In the genomic region with DNA sequence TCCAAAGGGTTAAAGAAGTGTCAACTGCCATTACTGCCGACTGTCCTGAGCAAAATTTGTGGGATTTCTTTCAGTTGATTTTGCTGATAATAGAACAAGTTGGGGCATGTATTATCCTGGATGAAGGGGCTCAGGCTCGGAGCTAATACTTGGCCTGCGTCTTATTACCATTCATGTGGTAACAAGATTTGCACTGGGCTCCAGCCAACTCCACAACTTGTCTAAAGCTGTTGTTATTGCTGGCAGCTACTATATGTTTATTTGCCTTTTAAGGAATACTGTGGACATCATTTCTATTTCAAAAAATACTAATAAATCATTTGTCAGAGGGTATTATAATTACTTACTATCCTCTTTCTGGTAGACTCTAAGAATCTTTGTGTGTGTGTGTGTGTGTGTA, we compare ENCODE assay signal across 28 mouse cellular contexts.
A peak's percentile ranks its signal among the peaks of the same experiment; 100 is the strongest.
DNase-seq lines count a peak whose midpoint lies in the region; ATAC-seq and TF ChIP-seq lines count a peak whose summit lies in the region.
"Had no signal": no experiment of that assay in that cellular context is flagged by ENCODE, and none has a peak within 500 bp of the region (broad histone marks: within the 10 kb centered on the region; RNA-seq: fewer than 3 reads in every experiment).

No protein-coding gene starts in this region.

- no peak overlapping the region for H3K27ac ChIP-seq in embryonic facial prominence, embryonic 14.5 days (replicated peaks; ENCODE audit: low read depth, low read length)
- no peak overlapping the region for H3K27ac ChIP-seq in embryonic facial prominence, embryonic 10.5 days (replicated peaks)
- H3K27ac ChIP-seq in kidney, embryonic 15.5 days: no peak overlapping the region
- peak overlapping the region; percentile 20; the same call in 1 of the 2 replicates for H3K27ac ChIP-seq in layer of hippocampus, adult 2 months
- H3K27ac ChIP-seq: embryonic facial prominence, embryonic 15.5 days; forebrain, embryonic 10.5 days; forebrain, embryonic 13.5 days; hindbrain, embryonic 10.5 days; hindbrain, embryonic 13.5 days had no signal

- WGBS in embryonic facial prominence, embryonic 14.5 days: 55% methylated on average over 3 of the region's 3 CpGs
- WGBS in embryonic facial prominence, embryonic 10.5 days: 75% methylated on average over 3 of the region's 3 CpGs
- 58% methylated on average over 3 of the region's 3 CpGs for WGBS in kidney, embryonic 15.5 days

- no peak overlapping the region for H3K4me3 ChIP-seq in embryonic facial prominence, embryonic 14.5 days (ENCODE audit: low read depth, low read length)
- no peak overlapping the region for H3K4me3 ChIP-seq in embryonic facial prominence, embryonic 10.5 days
- no peak overlapping the region for H3K4me3 ChIP-seq in kidney, embryonic 15.5 days (replicated peaks)
- no peak overlapping the region for H3K4me3 ChIP-seq in layer of hippocampus, adult 2 months
- H3K4me3 ChIP-seq: embryonic facial prominence, embryonic 15.5 days; forebrain, embryonic 10.5 days; forebrain, embryonic 13.5 days; heart, embryonic 12.5 days; heart, embryonic 15.5 days; hindbrain, embryonic 10.5 days; hindbrain, embryonic 13.5 days had no signal

- H3K9me3 ChIP-seq in embryonic facial prominence, embryonic 14.5 days (ENCODE audit: control insufficient read depth, low read length): no peaks in the 10 kb centered on the region
- H3K9me3 ChIP-seq in embryonic facial prominence, embryonic 10.5 days: no peaks in the 10 kb centered on the region
- H3K9me3 ChIP-seq in kidney, embryonic 15.5 days (replicated peaks): no peaks in the 10 kb centered on the region
- H3K9me3 ChIP-seq: embryonic facial prominence, embryonic 15.5 days; forebrain, embryonic 13.5 days; heart, embryonic 12.5 days; heart, embryonic 15.5 days; hindbrain, embryonic 10.5 days; hindbrain, embryonic 13.5 days had no signal

- DNase-seq in embryonic facial prominence, embryonic 14.5 days (ENCODE audit: low spot score): peak; percentile 45
- no peak for DNase-seq in embryonic facial prominence, embryonic 10.5 days (ENCODE audit: low spot score)
- DNase-seq in kidney, postnatal 10 days: peak; percentile 58
- no peak for DNase-seq in layer of hippocampus, adult 2 months (ENCODE audit: low spot score in 2 of 2)
- no peak for DNase-seq in layer of hippocampus, postnatal 14 days (ENCODE audit: low spot score in 2 of 2)
- peak; percentile 18 for DNase-seq in fibroblast of lung, adult 2 months (ENCODE audit: low read depth)
- DNase-seq in spleen, postnatal 10 days (ENCODE audit: low spot score in 2 of 2): no peak
- DNase-seq: adrenal gland, adult 2 months; adrenal gland, postnatal 14 days; cerebellum, adult 11 months; cerebellum, adult 2 months; cerebellum, adult 9-11 months; cerebellum, postnatal 25 days; gastrocnemius, postnatal 10 days; gastrocnemius, postnatal 36 days; heart, postnatal 10 days; heart, postnatal 36 days had no signal

- TF ChIP-seq CTCF in layer of hippocampus, adult 2 months (conservative IDR thresholded peaks at IDR 0.05): no peak

- no peak overlapping the region for H3K4me2 ChIP-seq in embryonic facial prominence, embryonic 14.5 days (ENCODE audit: low read depth, low read length)
- no peak overlapping the region for H3K4me2 ChIP-seq in kidney, embryonic 15.5 days
- H3K4me2 ChIP-seq: embryonic facial prominence, embryonic 15.5 days; forebrain, embryonic 13.5 days; heart, embryonic 12.5 days; heart, embryonic 15.5 days; hindbrain, embryonic 13.5 days had no signal

- ATAC-seq in embryonic facial prominence, embryonic 14.5 days (ENCODE audit: low read depth): no peak
- ATAC-seq in kidney, embryonic 15.5 days (replicated peaks; ENCODE audit: low FRiP score): no peak
- ATAC-seq: forebrain, embryonic 13.5 days; forebrain, embryonic 16.5 days; hindbrain, embryonic 16.5 days; Patski had no signal

- H3K9ac ChIP-seq in embryonic facial prominence, embryonic 14.5 days (ENCODE audit: low read depth, low read length): no peak overlapping the region
- H3K9ac ChIP-seq in kidney, embryonic 15.5 days: no peak overlapping the region
- H3K9ac ChIP-seq: embryonic facial prominence, embryonic 15.5 days; forebrain, embryonic 13.5 days; heart, embryonic 12.5 days; heart, embryonic 15.5 days; hindbrain, embryonic 13.5 days had no signal

- no peaks in the 10 kb centered on the region for H3K27me3 ChIP-seq in embryonic facial prominence, embryonic 14.5 days (replicated peaks; ENCODE audit: control insufficient read depth, insufficient read depth, low read length)
- no peaks in the 10 kb centered on the region for H3K27me3 ChIP-seq in embryonic facial prominence, embryonic 10.5 days (replicated peaks; ENCODE audit: low read depth, poor library complexity, severe bottlenecking)
- H3K27me3 ChIP-seq in kidney, embryonic 15.5 days: no peaks in the 10 kb centered on the region
- H3K27me3 ChIP-seq: embryonic facial prominence, embryonic 15.5 days; forebrain, embryonic 13.5 days; heart, embryonic 12.5 days; heart, embryonic 15.5 days; hindbrain, embryonic 13.5 days; Patski had no signal

- H3K36me3 ChIP-seq in embryonic facial prominence, embryonic 14.5 days (ENCODE audit: control insufficient read depth, insufficient read depth, low read length): no peaks in the 10 kb centered on the region
- peaks cover 29% of the 10 kb centered on the region for H3K36me3 ChIP-seq in embryonic facial prominence, embryonic 10.5 days (replicated peaks)
- no peaks in the 10 kb centered on the region for H3K36me3 ChIP-seq in kidney, embryonic 15.5 days
- H3K36me3 ChIP-seq: embryonic facial prominence, embryonic 15.5 days; heart, embryonic 15.5 days had no signal

- no peaks in the 10 kb centered on the region for H3K4me1 ChIP-seq in embryonic facial prominence, embryonic 14.5 days (ENCODE audit: control insufficient read depth, insufficient read depth, low read length)
- no peaks in the 10 kb centered on the region for H3K4me1 ChIP-seq in embryonic facial prominence, embryonic 10.5 days
- no peaks in the 10 kb centered on the region for H3K4me1 ChIP-seq in kidney, embryonic 15.5 days
- H3K4me1 ChIP-seq: embryonic facial prominence, embryonic 15.5 days; hindbrain, embryonic 10.5 days; hindbrain, embryonic 13.5 days had no signal

Comparison
In these comparisons a context has a peak if more than half of its experiments do, and no peak if none do; other contexts are left out.
1. DNase-seq: peak in embryonic facial prominence, embryonic 14.5 days (single experiment), kidney, postnatal 10 days (single experiment) and fibroblast of lung, adult 2 months (single experiment); none in embryonic facial prominence, embryonic 10.5 days (single experiment), layer of hippocampus, adult 2 months (0 of 2), layer of hippocampus, postnatal 14 days (0 of 2) and spleen, postnatal 10 days (0 of 2).